Mouse (Mus musculus) limb, embryonic 15.5 days (tissue): ENCODE results near the gene Mindy1. TPM values are rescaled to one million over a fixed set of nuclear protein-coding genes. Genes with fewer than 3 reads are reported as not detected.

Experiments used
- ATAC-seq: fragments of 200-750 bp; cut with Nextera tagmentation; 2 replicates; pipeline ENCODE4 v1.8.0; 2017; ENCODE audit warnings: low read depth, moderate TSS enrichment; ENCODE audit not compliant: insufficient number of reproducible peaks, low FRiP score, low TSS enrichment
- H3K27ac ChIP-seq: fragments of 300-500 bp; sonication (generic); 2 replicates; pipeline ENCODE4 v1.5.1; 2015; ENCODE audit warnings: moderate library complexity, mild to moderate bottlenecking, inconsistent platforms
- H3K27me3 ChIP-seq: fragments of 300-500 bp; sonication (generic); 2 replicates; pipeline ENCODE4 v1.6.1; 2015; ENCODE audit warnings: inconsistent platforms
- H3K36me3 ChIP-seq: fragments of 300-500 bp; sonication (generic); 2 replicates; pipeline ENCODE4 v1.6.1; 2015; ENCODE audit warnings: inconsistent platforms
- H3K4me1 ChIP-seq: fragments of 300-500 bp; sonication (generic); 2 replicates; pipeline ENCODE4 v1.6.1; 2015; ENCODE audit warnings: inconsistent platforms
- H3K4me2 ChIP-seq: fragments of 300-500 bp; sonication (generic); 2 replicates; pipeline ENCODE4 v1.6.1; 2015; ENCODE audit warnings: mild to moderate bottlenecking, inconsistent platforms
- H3K4me3 ChIP-seq: fragments of 300-500 bp; sonication (generic); 2 replicates; pipeline ENCODE4 v1.5.1; 2015; ENCODE audit warnings: mild to moderate bottlenecking, inconsistent platforms
- H3K9ac ChIP-seq: fragments of 300-500 bp; sonication (generic); 2 replicates; pipeline ENCODE4 v1.6.1; 2015; ENCODE audit warnings: inconsistent platforms
- H3K9me3 ChIP-seq: fragments of 300-500 bp; sonication (generic); 2 replicates; pipeline ENCODE4 v1.6.1; 2016; ENCODE audit warnings: inconsistent platforms
- WGBS: fragments of 180-500 bp; shearing (Covaris S2); methylation state at CpG from one replicate; pipeline ENCODE4 v1.1.7; 2015; 5-methylcytosine and 5-hydroxymethylcytosine counted together
- polyA plus RNA-seq: library from polyadenylated mRNA; unstranded; fragments of >200 nt; fragmentation: Nextera tagmentation; extraction: Ambion mirVana; gene quantifications from 2 replicates; pipeline ENCODE4 v1.2.1, GENCODE M21; 2015

Gene Mindy1
- polyA plus RNA-seq, 1 experiment from 2014 or later, result 53.1 TPM

DNA sequence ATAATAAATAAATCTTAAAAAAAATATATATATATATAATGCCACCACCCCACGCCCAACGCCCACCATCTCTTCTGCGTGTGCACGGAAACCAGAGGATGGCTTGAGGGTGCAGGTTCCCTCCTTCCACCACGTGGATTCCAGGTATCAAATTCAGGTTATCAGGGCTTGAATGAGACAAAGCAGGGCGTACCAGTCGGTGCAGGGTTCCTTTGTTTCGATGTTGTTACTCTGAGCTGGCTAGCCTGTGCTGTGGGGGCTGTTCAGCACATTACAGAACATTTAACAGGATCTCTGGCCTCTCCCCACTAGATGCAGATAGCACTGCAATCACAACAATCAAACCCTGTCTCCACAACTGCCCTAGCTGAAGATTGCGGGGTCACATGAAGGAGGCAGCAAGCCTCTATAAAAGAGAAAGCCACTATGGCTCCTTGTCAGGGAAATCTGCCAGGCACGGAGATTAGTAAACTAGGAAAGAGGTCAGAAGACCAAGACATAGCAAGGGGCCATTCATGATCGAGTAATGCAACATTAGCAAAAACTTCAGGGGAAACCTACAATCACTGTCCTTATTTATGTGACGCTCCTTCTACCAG lies 10.3 kb upstream of the Mindy1 start:
- H3K27me3 ChIP-seq, result no peaks in the 10 kb centered on the region
- no peak overlapping the region for H3K4me3 ChIP-seq
- no peak for ATAC-seq
- H3K4me1 ChIP-seq, result peaks cover 4% of the 10 kb centered on the region; the same call in 1 of the 2 replicates
- H3K9ac ChIP-seq, result no peak overlapping the region
- whole genome bisulfite sequencing, result 85% methylated on average over 12 of the region's 12 CpGs
- no peak overlapping the region for H3K4me2 ChIP-seq
- peaks cover 31% of the 10 kb centered on the region for H3K36me3 ChIP-seq
- no peaks in the 10 kb centered on the region for H3K9me3 ChIP-seq
- H3K27ac ChIP-seq, result no peak overlapping the region

DNA sequence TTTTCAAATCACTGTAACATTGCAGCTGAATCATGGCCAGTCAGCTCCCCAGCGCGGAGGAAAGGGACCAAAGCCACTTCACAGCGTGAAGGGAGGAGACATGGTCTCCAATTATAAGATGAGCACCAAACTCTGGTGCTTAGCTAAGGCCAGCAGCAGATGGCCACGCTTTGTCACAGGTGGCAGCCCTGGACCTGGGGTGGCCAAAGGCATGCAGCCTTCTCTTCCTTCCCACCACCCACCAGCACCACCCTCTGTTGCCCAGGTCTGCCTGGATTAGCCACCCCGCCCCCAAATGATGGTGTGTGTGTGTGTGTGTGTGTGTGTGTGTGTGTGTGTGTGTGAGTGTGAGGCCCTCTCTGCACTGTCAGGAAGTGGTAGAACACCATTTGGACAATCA lies 7.7 kb upstream of the Mindy1 start:
- ATAC-seq, result no peak
- Histone ChIP-seq H3K4me1 (peaks cover 4% of the 10 kb centered on the region; the same call in 1 of the 2 replicates), H3K27me3 (no peaks in the 10 kb centered on the region), H3K9me3 (no peaks in the 10 kb centered on the region), H3K9ac (no peak overlapping the region), H3K27ac (no peak overlapping the region), H3K4me3 (no peak overlapping the region), H3K36me3 (peaks cover 7% of the 10 kb centered on the region), H3K4me2 (no peak overlapping the region)
- WGBS, result 91% methylated on average over 5 of the region's 5 CpGs

DNA sequence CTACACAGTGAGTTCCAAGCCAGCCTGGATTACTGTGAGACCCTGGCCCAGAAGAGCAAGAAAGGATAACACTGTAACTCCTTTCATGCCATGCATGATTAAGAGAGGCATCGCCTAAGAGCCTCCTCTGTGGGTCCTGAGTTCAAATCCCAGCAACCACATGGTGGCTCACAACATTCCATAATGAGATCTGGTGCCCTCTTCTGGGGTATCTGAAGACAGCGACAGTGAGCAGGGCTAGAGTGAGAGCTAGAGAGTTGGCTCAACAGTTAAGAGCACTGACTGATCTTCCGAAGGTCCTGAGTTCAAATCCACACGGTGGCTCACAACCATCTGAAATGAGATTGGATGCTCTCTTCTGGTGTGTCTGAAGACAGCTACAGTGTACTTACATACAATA lies 6.7 kb upstream of the Mindy1 start:
- no peak for ATAC-seq
- H3K9me3 ChIP-seq, result no peaks in the 10 kb centered on the region
- no peaks in the 10 kb centered on the region for H3K27me3 ChIP-seq
- no peak overlapping the region for H3K9ac ChIP-seq
- H3K36me3 ChIP-seq, result peaks cover 4% of the 10 kb centered on the region; the same call in 1 of the 2 replicates
- H3K27ac ChIP-seq, result no peak overlapping the region
- H3K4me3 ChIP-seq, result no peak overlapping the region
- WGBS, result 87% methylated on average over 4 of the region's 4 CpGs
- H3K4me1 ChIP-seq, result peaks cover 4% of the 10 kb centered on the region; the same call in 1 of the 2 replicates
- no peak overlapping the region for H3K4me2 ChIP-seq

DNA sequence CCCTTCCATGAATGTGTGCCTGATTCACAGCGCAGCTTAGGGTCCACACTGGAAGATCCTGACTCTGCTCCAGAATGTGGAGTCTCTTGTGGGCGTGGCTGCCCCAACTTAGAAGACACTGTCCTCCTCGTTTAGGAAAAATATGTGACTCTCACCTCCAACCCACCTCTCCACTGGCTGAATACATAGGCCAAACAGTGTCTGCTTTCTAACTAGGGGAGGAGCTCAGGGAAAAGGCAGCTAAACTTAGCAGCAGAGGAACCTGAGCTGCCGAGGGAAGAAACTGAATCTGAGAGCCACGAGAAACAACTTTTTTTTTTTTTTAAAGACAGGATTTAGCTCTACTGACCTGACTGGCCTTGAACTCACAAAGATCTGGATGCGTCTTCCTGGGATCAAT lies 6.0 kb upstream of the Mindy1 start:
- no peak for ATAC-seq
- peaks cover 6% of the 10 kb centered on the region; the same call in 1 of the 2 replicates for H3K4me1 ChIP-seq
- H3K4me3 ChIP-seq, result no peak overlapping the region
- no peaks in the 10 kb centered on the region for H3K36me3 ChIP-seq
- no peak overlapping the region for H3K9ac ChIP-seq
- 66% methylated on average over 6 of the region's 6 CpGs for WGBS
- 0 out of 2 replicates have a peak overlapping the region, but pooled peaks have one; percentile 24 for H3K27ac ChIP-seq
- no peak overlapping the region for H3K4me2 ChIP-seq
- no peaks in the 10 kb centered on the region for H3K27me3 ChIP-seq
- H3K9me3 ChIP-seq, result no peaks in the 10 kb centered on the region

DNA sequence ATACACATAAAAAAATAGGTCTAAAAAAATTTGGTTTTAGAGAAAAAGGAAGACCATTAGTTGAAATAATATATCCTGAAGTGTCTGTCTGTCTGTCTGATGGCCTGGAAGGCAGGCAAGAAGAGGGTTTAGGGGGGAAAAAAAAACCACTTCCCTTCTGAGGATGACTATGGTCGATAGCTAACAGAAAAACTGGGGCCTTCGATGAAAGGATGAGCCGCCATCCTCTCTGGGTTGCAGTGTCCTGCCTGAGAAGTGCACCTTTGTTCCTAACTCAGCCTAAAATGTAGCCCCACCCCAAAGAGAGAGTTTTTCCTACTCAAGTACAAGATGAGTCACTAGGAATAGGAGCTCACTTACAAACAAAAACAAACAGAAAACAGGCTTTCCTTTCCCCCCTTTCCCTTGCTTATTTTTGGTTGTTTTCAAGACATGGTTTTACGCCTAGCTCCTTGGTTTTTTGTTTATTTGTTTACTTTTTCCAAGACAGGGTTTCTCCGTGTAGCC lies 4.7 kb upstream of the Mindy1 start:
- no peaks in the 10 kb centered on the region for H3K36me3 ChIP-seq
- no peak overlapping the region for H3K9ac ChIP-seq
- no peak overlapping the region for H3K27ac ChIP-seq
- no peaks in the 10 kb centered on the region for H3K9me3 ChIP-seq
- H3K4me2 ChIP-seq, result no peak overlapping the region
- 79% methylated on average over 5 of the region's 5 CpGs for WGBS
- ATAC-seq, result no peak
- no peak overlapping the region for H3K4me3 ChIP-seq
- H3K4me1 ChIP-seq, result peaks cover 11% of the 10 kb centered on the region; the same call in 1 of the 2 replicates
- H3K27me3 ChIP-seq, result no peaks in the 10 kb centered on the region

DNA sequence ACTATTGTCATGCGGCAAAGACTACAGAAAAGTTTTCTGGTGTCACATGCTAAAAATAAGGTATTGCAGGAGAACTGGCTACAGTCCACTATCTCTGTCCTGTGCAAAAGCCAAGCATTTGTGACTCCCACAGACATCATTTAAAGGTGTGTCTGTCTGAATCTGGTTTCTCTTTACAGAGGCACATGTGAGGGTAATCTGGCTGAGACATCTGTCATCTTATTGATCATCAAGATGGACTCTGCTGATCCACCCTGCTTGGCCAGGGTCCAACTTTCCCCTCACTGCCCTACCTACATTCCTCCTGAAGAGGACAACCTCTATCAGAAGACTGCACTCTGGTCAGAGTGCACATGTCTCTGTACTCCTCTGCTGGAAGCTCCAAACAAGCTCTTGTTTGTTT lies 4.0 kb upstream of the Mindy1 start:
- no peak overlapping the region for H3K4me2 ChIP-seq
- 88% methylated on average over 1 of the region's 1 CpGs for WGBS
- no peak overlapping the region for H3K4me3 ChIP-seq
- ATAC-seq, result no peak
- 0 out of 2 replicates have a peak overlapping the region, but pooled peaks have one; percentile 17 for H3K27ac ChIP-seq
- H3K9ac ChIP-seq, result no peak overlapping the region
- H3K4me1 ChIP-seq, result peaks cover 11% of the 10 kb centered on the region; the same call in 1 of the 2 replicates
- no peaks in the 10 kb centered on the region for H3K36me3 ChIP-seq
- H3K9me3 ChIP-seq, result no peaks in the 10 kb centered on the region
- no peaks in the 10 kb centered on the region for H3K27me3 ChIP-seq

DNA sequence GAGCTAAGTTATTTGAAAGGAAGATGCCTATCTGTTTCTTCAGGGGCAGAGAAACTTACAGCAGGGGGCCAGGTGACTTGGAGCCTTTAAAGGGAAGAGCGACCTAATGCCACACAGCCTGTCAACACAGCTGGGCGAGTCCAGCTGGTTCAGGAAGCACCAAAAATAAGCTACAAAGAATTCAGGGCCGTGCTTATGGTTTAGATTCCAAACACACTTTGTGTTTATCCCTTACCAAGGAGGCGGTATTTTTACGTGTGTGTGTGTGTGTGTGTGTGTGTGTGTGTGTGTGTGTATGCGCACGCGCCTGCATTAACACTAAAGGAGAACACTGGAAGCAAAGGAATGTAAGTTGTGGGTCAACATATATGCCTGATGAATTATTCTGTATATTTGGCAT lies 398 bp upstream of the Mindy1 start:
- peak overlapping the region; percentile 64 for H3K4me3 ChIP-seq
- H3K27me3 ChIP-seq, result no peaks in the 10 kb centered on the region
- H3K4me2 ChIP-seq, result peak overlapping the region; percentile 74
- WGBS, result 11% methylated on average over 8 of the region's 8 CpGs
- H3K9me3 ChIP-seq, result no peaks in the 10 kb centered on the region
- H3K27ac ChIP-seq, result peak overlapping the region; percentile 94
- H3K9ac ChIP-seq, result peak overlapping the region; percentile 69
- H3K4me1 ChIP-seq, result peaks cover 24% of the 10 kb centered on the region
- H3K36me3 ChIP-seq, result no peaks in the 10 kb centered on the region
- ATAC-seq, result no peak

DNA sequence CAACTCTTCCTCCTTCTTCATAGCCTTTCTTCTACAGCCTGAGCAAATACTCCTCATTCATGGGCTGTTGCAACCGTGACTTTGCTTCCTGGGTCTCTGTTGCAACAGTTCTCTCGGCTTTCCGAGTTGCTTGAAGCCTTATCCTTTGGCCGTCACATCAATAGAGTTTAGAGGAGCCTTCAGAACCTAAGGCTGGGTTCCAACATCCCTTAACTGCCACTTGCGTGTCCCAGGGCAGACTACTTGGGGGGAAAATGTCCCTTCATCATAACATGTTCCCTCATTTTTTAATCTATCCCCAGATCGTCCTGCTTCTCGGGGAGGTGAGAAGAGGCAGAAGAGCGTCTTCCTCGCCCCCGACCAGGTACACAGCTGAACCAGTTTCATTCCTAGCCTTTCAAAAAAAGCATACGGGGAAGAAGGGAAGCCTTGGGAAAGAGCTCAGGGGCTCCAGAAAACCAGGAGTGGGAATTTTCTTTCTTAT lies 1.3 kb downstream of the Mindy1 start:
- under 1% methylated on average over 11 of the region's 11 CpGs for WGBS
- no peaks in the 10 kb centered on the region for H3K9me3 ChIP-seq
- peak overlapping the region; percentile 64 for H3K4me3 ChIP-seq
- ATAC-seq, result no peak
- H3K4me1 ChIP-seq, result peaks cover 24% of the 10 kb centered on the region
- H3K4me2 ChIP-seq, result peak overlapping the region; percentile 74
- peak overlapping the region; percentile 85 for H3K9ac ChIP-seq
- no peaks in the 10 kb centered on the region for H3K27me3 ChIP-seq
- peaks cover under 1% of the 10 kb centered on the region for H3K36me3 ChIP-seq
- peak overlapping the region; percentile 94 for H3K27ac ChIP-seq

DNA sequence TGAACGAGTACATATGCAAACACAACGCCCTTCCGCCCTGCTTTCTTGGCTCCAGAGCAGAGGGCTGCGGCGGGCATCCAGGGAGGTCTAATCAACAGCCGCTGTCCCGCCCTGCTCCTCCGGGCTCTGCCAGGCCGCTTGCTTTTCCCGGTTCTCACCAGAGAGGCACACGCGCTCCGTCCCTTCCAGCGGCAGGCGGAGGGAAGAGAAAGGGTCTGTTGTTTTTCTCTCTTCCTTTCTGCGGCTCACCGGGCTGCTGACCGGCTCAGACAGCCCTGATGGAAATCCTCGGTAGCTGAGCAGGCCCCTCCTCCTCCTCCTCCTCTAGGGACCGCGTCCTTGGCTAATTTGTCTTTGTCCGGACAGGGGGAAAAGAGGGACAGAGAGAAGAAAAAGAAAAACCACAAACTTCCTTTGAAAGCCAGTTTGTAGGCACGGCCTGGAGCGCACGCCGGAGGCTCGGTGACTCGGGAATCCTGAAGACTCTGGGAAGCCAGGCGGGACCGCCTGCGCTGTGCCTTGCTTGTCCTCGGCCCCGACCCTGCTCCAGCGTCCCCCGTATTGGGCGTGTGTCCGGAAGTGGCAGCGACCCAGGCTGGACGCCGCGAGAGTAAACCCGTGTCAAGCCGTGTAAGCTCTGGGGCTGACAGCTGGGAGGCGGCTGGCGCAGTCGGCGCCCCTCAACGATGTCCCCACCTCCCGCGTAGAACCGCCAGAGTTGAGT lies 1.9 kb downstream of the Mindy1 start:
- WGBS, result under 1% methylated on average over 48 of the region's 51 CpGs
- H3K9me3 ChIP-seq, result no peaks in the 10 kb centered on the region
- H3K9ac ChIP-seq, result peak overlapping the region; percentile 85
- H3K27me3 ChIP-seq, result no peaks in the 10 kb centered on the region
- peak overlapping the region; percentile 74 for H3K4me2 ChIP-seq
- H3K36me3 ChIP-seq, result peaks cover 7% of the 10 kb centered on the region
- H3K4me3 ChIP-seq, result peak overlapping the region; percentile 64
- H3K27ac ChIP-seq, result peak overlapping the region; percentile 94
- H3K4me1 ChIP-seq, result peaks cover 24% of the 10 kb centered on the region
- ATAC-seq, result peak; percentile 68

DNA sequence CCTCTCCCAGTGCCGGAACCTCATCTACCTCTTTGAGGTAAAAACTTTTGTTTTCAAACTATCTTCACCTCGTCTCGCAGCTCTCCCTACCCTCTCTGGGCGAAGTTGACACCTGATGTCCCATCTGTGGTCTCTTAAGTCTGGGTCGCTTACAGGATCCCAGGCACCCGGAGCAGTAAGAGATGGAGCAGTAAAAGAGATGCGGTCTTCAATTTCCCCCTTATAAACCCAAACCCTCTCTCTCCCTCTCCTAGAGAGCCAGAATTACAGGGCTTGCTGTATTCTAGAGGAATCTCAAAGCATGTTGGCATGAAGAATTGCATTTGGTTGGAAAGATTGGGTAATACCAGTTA lies 2.4 kb downstream of the Mindy1 start:
- Histone ChIP-seq H3K36me3 (peaks cover 12% of the 10 kb centered on the region), H3K4me2 (peak overlapping the region; percentile 74), H3K9ac (peak overlapping the region; percentile 85), H3K4me1 (peaks cover 24% of the 10 kb centered on the region), H3K27me3 (no peaks in the 10 kb centered on the region), H3K9me3 (no peaks in the 10 kb centered on the region), H3K4me3 (peak overlapping the region; percentile 64), H3K27ac (peak overlapping the region; percentile 94)
- ATAC-seq, result no peak
- WGBS, result 0% methylated on average over 7 of the region's 7 CpGs

DNA sequence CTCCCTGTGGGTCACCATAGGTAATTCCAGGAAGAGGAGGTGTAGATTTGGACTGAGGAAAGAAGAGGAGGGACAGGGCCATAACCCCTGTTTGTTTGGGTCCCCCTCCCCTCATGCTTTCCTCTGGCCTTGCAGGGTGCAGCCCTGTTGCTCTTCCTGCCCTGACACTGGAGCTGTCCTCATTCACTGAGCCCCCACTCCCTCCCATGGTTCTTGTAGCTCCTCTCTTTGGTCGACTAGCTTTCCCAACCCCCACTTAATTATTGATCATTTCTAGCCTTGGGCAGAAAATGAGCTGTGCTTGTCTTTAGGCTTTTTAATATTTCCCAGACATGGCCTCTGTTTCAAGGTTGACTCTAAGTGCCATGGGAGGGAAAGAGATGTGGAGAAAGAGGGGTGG lies 2.9 kb downstream of the Mindy1 start:
- WGBS, result 13% methylated on average over 1 of the region's 1 CpGs
- peak overlapping the region; percentile 94; the same call in 1 of the 2 replicates for H3K27ac ChIP-seq
- ATAC-seq, result no peak
- peaks cover 24% of the 10 kb centered on the region for H3K4me1 ChIP-seq
- H3K9me3 ChIP-seq, result no peaks in the 10 kb centered on the region
- peak overlapping the region; percentile 64 for H3K4me3 ChIP-seq
- H3K27me3 ChIP-seq, result no peaks in the 10 kb centered on the region
- peak overlapping the region; percentile 85; the same call in 1 of the 2 replicates for H3K9ac ChIP-seq
- H3K4me2 ChIP-seq, result peak overlapping the region; percentile 74
- H3K36me3 ChIP-seq, result peaks cover 17% of the 10 kb centered on the region
